Mouse (Mus musculus) ES-E14 (cell line): ENCODE data around the gene Mycbpap.

Experiments
- HCFC1 ChIP-seq: IDR thresholded peaks from 2 replicates; pipeline ENCODE4 v1.6.1; 2012; ENCODE audit warnings: low read length, inconsistent platforms, borderline replicate concordance; ENCODE audit not compliant: insufficient read depth
- MAFK ChIP-seq: IDR thresholded peaks from 2 replicates; pipeline ENCODE4 v1.6.1; 2014; ENCODE audit warnings: mild to moderate bottlenecking, low read depth, low read length, inconsistent platforms; ENCODE audit not compliant: insufficient read depth
- ZC3H11A ChIP-seq: IDR thresholded peaks from 2 replicates; pipeline ENCODE4 v1.6.1; 2012; ENCODE audit warnings: low read depth, mild to moderate bottlenecking, inconsistent platforms, low read length, borderline replicate concordance

- TF ChIP-seq HCFC1 = no peak
- TF ChIP-seq ZC3H11A = no peak
- no peak for TF ChIP-seq MAFK
These were observed 7.3 kb upstream of the Mycbpap start for GRCm38 (mm10) chr11:94528879-94529278.
